Mouse (Mus musculus): ENCODE data around the gene Zdhhc24. TPM values are rescaled to one million over a fixed set of nuclear protein-coding genes. Genes with fewer than 3 reads are reported as not detected.
"Not testable (repeated sequence)": the region's sequence is repeated elsewhere in the genome, so short reads cannot be mapped to it uniquely, and the experiment has no call there.

Gene Zdhhc24
- polyA plus RNA-seq, 1 experiment from 2014 or later, result 24.1 TPM

DNA sequence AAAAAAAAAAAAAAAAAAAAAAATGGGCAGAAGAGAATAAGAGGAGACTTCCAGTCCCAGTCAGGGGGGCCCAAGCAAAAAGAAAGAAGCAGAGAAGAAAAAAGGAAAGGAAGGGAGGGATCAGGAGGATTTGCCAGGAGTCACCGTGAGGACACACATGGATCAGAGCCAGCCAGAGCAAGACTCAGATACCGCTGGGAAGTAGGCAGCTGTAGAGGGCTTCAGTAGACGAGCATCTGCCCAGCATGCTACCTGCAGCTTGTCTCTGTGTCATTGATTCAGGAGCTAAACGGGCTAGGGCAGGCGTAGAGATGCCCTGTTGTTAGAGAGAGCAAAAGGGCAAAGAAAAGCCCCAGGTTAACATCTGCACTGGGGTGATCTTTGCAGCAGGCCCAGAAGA lies 28.2 kb upstream of the Zdhhc24 start:
- Histone ChIP-seq H3K9ac (replicated peaks) (no peak overlapping the region), H3K4me1 (replicated peaks) (peaks cover 5% of the 10 kb centered on the region), H3K27me3 (peaks cover 4% of the 10 kb centered on the region; the same call in 1 of the 2 replicates), H3K9me3 (no peaks in the 10 kb centered on the region), H3K4me3 (replicated peaks) (no peak overlapping the region), H3K36me3 (no peaks in the 10 kb centered on the region), H3K27ac (no peak overlapping the region), H3K4me2 (replicated peaks) (no peak overlapping the region)
- WGBS, result 35% methylated on average over 5 of the region's 5 CpGs
- no peak for ATAC-seq

DNA sequence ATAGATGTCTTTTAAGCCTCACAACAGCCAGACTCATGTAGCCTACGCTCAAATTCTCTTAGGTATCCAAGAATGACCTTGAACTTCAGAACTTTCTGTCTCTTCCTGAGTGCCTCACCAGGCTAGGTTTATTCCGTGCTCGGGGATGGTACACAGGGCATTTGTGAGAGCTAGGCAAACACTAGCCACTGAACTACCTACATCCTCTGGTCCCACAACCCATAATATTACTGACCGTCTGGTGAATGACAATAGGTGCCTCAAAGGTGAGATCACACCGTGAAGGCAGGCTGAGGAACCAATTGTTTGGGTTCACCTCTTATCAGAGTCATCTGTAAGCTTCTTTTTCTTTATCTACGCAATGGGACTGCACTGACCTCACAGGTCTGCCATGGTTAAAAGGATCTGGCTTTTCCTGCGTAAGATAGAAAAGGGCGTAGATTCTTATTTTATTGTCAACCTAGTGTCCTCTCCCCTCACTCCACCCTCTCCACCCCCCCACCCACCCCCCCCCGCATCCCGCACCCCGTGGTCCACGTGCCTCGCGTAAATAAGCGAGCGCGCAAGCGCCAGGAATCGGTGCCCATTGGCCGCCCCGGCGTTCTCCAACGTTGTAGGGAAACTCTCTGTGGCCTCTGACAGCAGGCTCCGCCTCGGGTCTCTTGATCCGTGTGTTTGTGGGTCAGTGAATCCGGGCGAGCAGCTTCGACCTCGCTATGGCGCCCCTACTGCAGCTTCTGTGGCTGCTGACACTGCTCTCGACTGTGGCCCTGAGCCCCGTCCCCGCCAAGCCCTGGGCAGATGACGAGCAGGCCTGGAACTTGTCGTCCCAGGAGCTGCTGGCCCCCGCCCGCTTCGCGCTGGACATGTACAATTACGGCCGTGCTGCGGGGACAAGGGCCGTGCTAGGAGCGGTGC lies 23.7 kb upstream of the Zdhhc24 start, which contains the start of gene Ctsf:
Gene Ctsf (plus strand): TSS at position 579 of the 918 bp plus-strand sequence.
- Histone ChIP-seq H3K4me2 (replicated peaks) (peak within 1 kb of the TSS; percentile 97), H3K36me3 (peaks cover 12% of the 10 kb centered on the region), H3K27ac (peak within 1 kb of the TSS; percentile 45; the same call in 1 of the 2 replicates), H3K27me3 (peaks cover 12% of the 10 kb centered on the region; the same call in 1 of the 2 replicates), H3K9ac (replicated peaks) (peak within 1 kb of the TSS; percentile 81), H3K4me1 (replicated peaks) (peaks cover 17% of the 10 kb centered on the region), H3K4me3 (replicated peaks) (peak within 1 kb of the TSS; percentile 69), H3K9me3 (no peaks in the 10 kb centered on the region)
- peak; percentile 94 for ATAC-seq
- WGBS, result 4% methylated on average over 45 of the region's 45 CpGs

DNA sequence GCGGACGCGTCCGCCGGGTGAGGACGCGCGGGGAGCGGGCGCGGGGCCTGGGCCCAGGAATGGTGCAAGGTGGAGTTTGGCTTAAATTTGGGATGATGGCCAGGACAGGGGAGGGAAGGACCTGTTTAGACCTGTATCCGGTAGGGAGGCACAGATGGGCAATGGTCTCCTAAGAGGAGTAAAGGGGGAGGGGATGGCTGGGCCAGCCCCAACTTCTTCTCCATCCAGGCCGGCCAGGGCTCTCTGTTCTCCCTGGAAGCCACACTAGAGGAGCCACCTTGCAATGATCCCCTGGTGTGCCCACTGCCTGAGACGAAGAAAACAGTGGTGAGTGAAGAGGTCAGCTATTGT lies 23.0 kb upstream of the Zdhhc24 start:
- Histone ChIP-seq H3K27me3 (peaks cover 12% of the 10 kb centered on the region; the same call in 1 of the 2 replicates), H3K9me3 (no peaks in the 10 kb centered on the region), H3K9ac (replicated peaks) (peak overlapping the region; percentile 81), H3K36me3 (peaks cover 18% of the 10 kb centered on the region), H3K4me2 (replicated peaks) (peak overlapping the region; percentile 97), H3K27ac (peak overlapping the region; percentile 45; the same call in 1 of the 2 replicates), H3K4me3 (replicated peaks) (peak overlapping the region; percentile 69), H3K4me1 (replicated peaks) (peaks cover 17% of the 10 kb centered on the region)
- ATAC-seq, result no peak; the same call in none of the 2 replicates
- 1% methylated on average over 14 of the region's 14 CpGs for WGBS

DNA sequence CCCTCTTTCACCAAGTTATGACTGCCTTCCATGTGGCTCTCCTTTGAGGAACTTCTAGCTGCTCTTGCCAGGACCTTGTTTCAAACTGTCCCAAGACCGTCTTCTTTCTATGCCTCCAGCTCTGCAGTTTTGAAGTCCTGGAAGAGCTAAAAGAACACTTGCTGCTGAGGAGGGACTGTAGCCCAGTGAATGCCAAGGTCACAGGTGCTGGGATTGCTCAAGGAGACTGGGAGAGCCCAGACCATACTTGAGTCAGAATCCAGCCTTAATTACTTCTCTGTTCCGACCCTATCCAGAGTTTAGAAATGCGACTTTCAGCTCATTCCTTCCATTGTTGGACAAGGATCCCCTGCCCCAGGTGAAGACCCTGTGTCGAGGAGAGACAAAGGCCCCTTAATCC lies 22.5 kb upstream of the Zdhhc24 start:
- Histone ChIP-seq H3K9me3 (no peaks in the 10 kb centered on the region), H3K27me3 (peaks cover 12% of the 10 kb centered on the region; the same call in 1 of the 2 replicates), H3K27ac (no peak overlapping the region), H3K36me3 (peaks cover 23% of the 10 kb centered on the region), H3K4me3 (replicated peaks) (peak overlapping the region; percentile 69), H3K4me2 (replicated peaks) (peak overlapping the region; percentile 97), H3K4me1 (replicated peaks) (peaks cover 17% of the 10 kb centered on the region), H3K9ac (replicated peaks) (peak overlapping the region; percentile 81)
- ATAC-seq, result no peak
- 40% methylated on average over 4 of the region's 4 CpGs for WGBS

DNA sequence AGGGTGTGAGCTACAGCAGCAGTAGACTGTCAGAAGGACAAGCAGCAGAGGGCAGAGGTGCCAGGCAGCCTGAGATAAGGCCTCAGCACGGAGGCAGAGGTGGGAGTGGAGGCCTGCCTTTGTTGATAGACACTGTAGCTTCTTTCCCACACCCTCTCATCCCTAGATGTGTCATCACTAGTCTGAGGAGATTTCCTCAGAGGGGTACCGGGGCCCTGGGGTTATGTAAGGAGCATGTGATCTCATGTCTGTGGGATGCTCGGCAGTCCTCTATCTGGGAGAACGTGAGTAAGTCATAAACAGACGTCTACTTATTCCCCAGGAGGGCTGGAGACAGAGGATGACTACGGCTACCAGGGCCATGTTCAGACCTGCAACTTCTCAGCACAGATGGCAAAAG lies 19.4 kb upstream of the Zdhhc24 start:
- H3K4me3 ChIP-seq (replicated peaks), result no peak overlapping the region
- ATAC-seq, result no peak
- peaks cover 27% of the 10 kb centered on the region for H3K36me3 ChIP-seq
- H3K9me3 ChIP-seq, result no peaks in the 10 kb centered on the region
- no peak overlapping the region for H3K9ac ChIP-seq (replicated peaks)
- no peak overlapping the region for H3K4me2 ChIP-seq (replicated peaks)
- H3K27me3 ChIP-seq, result peaks cover 8% of the 10 kb centered on the region; the same call in 1 of the 2 replicates
- WGBS, result 83% methylated on average over 6 of the region's 6 CpGs
- H3K4me1 ChIP-seq (replicated peaks), result peaks cover 17% of the 10 kb centered on the region
- H3K27ac ChIP-seq, result no peak overlapping the region

DNA sequence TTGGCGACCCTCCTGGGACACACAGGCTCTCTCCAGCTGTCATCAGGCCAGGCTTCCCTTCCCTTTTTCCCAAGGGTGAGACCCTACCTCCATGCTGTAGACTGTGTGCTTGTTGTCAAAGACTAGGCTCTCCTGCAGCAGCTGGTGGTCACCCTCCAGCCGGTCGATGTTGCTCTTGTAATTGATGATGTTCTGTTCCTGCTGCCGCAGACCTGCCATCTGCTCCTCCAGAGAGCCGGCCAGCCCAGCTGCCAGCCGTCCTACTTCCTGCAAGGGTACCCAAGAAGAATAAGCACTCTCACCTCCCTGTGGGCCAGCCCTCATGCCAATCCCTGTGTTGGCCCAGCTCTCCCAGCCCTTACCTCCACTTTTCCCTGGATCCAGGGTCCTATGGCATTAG lies 15.4 kb upstream of the Zdhhc24 start:
- H3K4me3 ChIP-seq (replicated peaks), result no peak overlapping the region
- H3K27me3 ChIP-seq, result peaks cover 15% of the 10 kb centered on the region; the same call in 1 of the 2 replicates
- ATAC-seq, result no peak
- no peak overlapping the region for H3K27ac ChIP-seq
- 82% methylated on average over 6 of the region's 6 CpGs for WGBS
- H3K4me1 ChIP-seq (replicated peaks), result no peaks in the 10 kb centered on the region; the same call in 1 of the 2 replicates
- H3K36me3 ChIP-seq, result peaks cover 24% of the 10 kb centered on the region
- 0 out of 2 replicates have a peak overlapping the region, but pooled peaks have one; percentile 10 for H3K9ac ChIP-seq (replicated peaks)
- no peak overlapping the region for H3K4me2 ChIP-seq (replicated peaks)
- H3K9me3 ChIP-seq, result no peaks in the 10 kb centered on the region

DNA sequence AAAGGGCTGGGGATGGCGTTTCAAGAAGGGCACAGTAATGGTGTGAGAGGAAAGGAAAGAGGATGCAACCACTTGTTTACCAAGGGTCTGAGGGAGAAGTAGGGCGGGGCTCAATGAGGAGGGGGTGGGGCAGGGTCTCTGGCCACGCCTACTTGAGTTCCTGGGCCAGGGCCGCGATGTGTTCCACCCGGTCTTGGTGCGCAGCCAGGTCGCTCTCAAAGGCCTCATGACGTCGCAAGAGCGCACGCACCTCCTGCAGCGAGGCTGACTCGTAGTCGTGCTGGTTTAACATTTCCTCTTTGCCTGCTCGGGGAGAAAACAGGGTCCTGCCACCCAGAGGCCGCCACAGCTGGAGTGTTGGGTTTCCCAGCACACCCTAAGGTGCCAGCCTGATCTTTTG lies 13.3 kb upstream of the Zdhhc24 start:
- H3K27ac ChIP-seq, result no peak overlapping the region
- no peak for ATAC-seq
- H3K9ac ChIP-seq (replicated peaks), result no peak overlapping the region; the same call in 1 of the 2 replicates
- no peak overlapping the region for H3K4me3 ChIP-seq (replicated peaks)
- H3K4me1 ChIP-seq (replicated peaks), result no peaks in the 10 kb centered on the region; the same call in 1 of the 2 replicates
- WGBS, result 6% methylated on average over 17 of the region's 17 CpGs
- H3K9me3 ChIP-seq, result no peaks in the 10 kb centered on the region
- H3K27me3 ChIP-seq, result peaks cover 15% of the 10 kb centered on the region; the same call in 1 of the 2 replicates
- peaks cover 11% of the 10 kb centered on the region for H3K36me3 ChIP-seq
- H3K4me2 ChIP-seq (replicated peaks), result peak overlapping the region; percentile 9; the same call in 1 of the 2 replicates

DNA sequence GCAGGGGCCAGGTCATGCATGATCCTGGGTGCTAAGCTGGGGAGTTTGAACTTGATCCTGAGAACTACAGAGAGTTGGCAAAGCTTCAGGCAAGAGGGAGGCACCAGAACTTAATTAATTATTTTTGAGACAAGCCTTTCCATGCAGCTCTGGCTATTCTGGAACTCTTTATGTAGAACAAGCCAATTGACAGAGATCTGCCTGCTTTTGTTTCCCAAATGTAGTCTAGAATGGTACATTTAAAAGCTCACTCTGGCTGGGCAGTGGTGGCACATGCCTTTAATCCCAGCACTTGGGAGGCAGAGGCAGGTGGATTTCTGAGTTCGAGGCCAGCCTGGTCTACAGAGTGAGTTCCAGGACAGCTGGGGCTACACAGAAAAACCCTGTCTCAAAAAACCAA lies 3.9 kb upstream of the Zdhhc24 start:
- not testable (repeated sequence) for H3K9ac ChIP-seq (replicated peaks); H3K36me3 ChIP-seq; H3K27me3 ChIP-seq; H3K27ac ChIP-seq; H3K9me3 ChIP-seq; H3K4me3 ChIP-seq (replicated peaks); H3K4me2 ChIP-seq (replicated peaks); ATAC-seq
- WGBS, result 91% methylated on average over 1 of the region's 1 CpGs
- peaks cover 14% of the 10 kb centered on the region for H3K4me1 ChIP-seq (replicated peaks)

DNA sequence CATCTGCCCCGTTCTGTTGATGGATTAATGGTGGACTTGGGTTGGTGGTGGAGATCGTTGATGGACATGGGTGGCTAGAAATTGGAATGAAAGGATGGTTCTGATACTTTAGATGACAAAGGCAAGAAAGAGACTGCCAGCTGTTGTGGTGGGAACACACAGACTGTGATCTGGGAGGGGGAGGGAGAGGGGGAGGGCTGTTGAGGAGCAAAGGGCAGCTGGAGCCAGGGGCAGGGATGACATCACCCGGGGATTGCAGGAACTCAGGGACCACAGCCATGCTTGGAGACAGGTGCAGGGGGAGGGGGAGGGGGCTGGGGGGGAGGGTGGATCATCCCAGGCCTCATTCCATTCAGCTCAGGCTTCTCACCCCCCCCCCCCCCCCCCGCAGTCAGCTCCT lies 2.2 kb upstream of the Zdhhc24 start:
- H3K9me3 ChIP-seq, result no peaks in the 10 kb centered on the region
- H3K27me3 ChIP-seq, result peaks cover 10% of the 10 kb centered on the region; the same call in 1 of the 2 replicates
- no peak for ATAC-seq
- no peak overlapping the region for H3K4me2 ChIP-seq (replicated peaks)
- WGBS, result 66% methylated on average over 3 of the region's 4 CpGs
- H3K9ac ChIP-seq (replicated peaks), result no peak overlapping the region
- H3K4me3 ChIP-seq (replicated peaks), result no peak overlapping the region
- peaks cover 22% of the 10 kb centered on the region for H3K4me1 ChIP-seq (replicated peaks)
- H3K36me3 ChIP-seq, result no peaks in the 10 kb centered on the region
- H3K27ac ChIP-seq, result no peak overlapping the region

DNA sequence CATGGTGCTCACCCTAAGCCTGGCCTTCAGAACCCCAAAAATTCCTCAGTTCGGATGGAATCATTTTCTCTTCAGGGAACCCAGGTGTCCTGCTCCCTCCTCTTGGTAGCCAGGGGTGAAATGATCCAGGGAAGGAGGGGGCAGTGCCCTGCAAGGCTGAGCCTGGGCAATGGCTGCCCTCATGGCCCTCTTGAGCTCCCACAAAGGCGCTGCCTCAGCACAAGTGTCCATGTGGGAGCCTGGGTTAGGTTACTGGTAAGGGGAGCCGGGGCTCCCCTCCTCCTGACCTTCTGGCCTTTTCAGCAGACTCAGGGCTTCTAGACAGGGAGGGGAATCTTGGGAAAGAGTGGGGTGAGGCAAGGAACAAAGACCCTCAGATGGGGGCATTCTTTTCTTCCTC lies 1.7 kb upstream of the Zdhhc24 start:
- no peak overlapping the region for H3K27ac ChIP-seq
- peaks cover 22% of the 10 kb centered on the region for H3K4me1 ChIP-seq (replicated peaks)
- H3K4me3 ChIP-seq (replicated peaks), result no peak overlapping the region
- WGBS, result 67% methylated on average over 3 of the region's 3 CpGs
- no peaks in the 10 kb centered on the region for H3K9me3 ChIP-seq
- H3K27me3 ChIP-seq, result peaks cover 10% of the 10 kb centered on the region; the same call in 1 of the 2 replicates
- H3K36me3 ChIP-seq, result no peaks in the 10 kb centered on the region
- H3K4me2 ChIP-seq (replicated peaks), result no peak overlapping the region
- H3K9ac ChIP-seq (replicated peaks), result no peak overlapping the region
- no peak for ATAC-seq

DNA sequence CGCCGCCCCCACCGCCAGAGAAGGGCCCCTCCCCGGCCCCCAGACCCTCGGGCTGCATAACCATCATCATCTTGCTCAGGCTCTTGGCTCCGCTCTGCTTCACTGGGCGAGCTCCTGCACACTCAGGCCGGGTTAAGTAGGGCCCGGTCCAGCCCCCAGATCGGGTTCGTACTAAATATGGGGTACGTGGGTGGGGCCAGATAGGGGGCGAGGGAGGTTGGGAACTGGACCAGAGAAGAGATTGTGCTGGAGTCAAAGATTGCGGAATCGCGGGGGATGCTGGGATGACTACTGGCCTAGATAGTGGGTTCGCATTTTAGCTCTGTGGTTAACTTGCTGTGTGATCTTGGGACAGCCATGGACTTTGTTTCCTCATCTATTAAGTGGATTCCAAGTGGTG lies 683 bp upstream of the Zdhhc24 start, which contains the start of gene Actn3:
Gene Actn3 (minus strand): TSS at position 125 of the 400 bp plus-strand sequence.
- H3K36me3 ChIP-seq, result peaks cover 9% of the 10 kb centered on the region
- peaks cover 10% of the 10 kb centered on the region; the same call in 1 of the 2 replicates for H3K27me3 ChIP-seq
- peak; percentile 22; the same call in 1 of the 2 replicates for ATAC-seq
- H3K27ac ChIP-seq, result peak within 1 kb of the TSS; percentile 58
- peak within 1 kb of the TSS; percentile 69 for H3K4me2 ChIP-seq (replicated peaks)
- peak within 1 kb of the TSS; percentile 65 for H3K4me3 ChIP-seq (replicated peaks)
- peak within 1 kb of the TSS; percentile 83 for H3K9ac ChIP-seq (replicated peaks)
- H3K9me3 ChIP-seq, result no peaks in the 10 kb centered on the region
- peaks cover 22% of the 10 kb centered on the region for H3K4me1 ChIP-seq (replicated peaks)
- 4% methylated on average over 17 of the region's 17 CpGs for WGBS

DNA sequence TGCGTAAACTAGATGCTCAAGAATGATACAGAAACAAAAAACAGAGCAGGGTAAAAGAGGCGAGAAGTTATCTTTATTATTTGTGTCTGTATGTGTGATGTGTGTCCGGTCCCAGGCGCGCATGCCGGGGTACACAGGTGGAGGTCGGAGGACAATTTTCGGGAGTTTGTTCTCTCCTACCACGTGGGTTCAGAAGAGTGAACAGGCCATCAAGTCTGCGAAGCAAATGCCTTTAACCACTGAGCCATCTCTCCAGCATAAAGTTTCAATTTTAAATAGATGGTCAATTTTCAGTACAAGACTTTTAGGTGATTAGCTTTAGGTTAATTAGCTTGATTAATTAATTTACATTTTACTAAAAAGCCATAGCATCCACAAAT lies 846 bp downstream of the Zdhhc24 start:
- Histone ChIP-seq H3K27ac (no peak overlapping the region), H3K4me1 (replicated peaks) (peaks cover 22% of the 10 kb centered on the region), H3K9me3 (no peaks in the 10 kb centered on the region), H3K9ac (replicated peaks) (peak overlapping the region; percentile 83), H3K36me3 (peaks cover 19% of the 10 kb centered on the region), H3K27me3 (peaks cover 10% of the 10 kb centered on the region; the same call in 1 of the 2 replicates), H3K4me2 (replicated peaks) (peak overlapping the region; percentile 69), H3K4me3 (replicated peaks) (peak overlapping the region; percentile 65)
- ATAC-seq, result no peak
- WGBS, result 68% methylated on average over 10 of the region's 10 CpGs
